Comparison of ENCODE assay signal across 10 mouse cellular contexts in the genomic region with DNA sequence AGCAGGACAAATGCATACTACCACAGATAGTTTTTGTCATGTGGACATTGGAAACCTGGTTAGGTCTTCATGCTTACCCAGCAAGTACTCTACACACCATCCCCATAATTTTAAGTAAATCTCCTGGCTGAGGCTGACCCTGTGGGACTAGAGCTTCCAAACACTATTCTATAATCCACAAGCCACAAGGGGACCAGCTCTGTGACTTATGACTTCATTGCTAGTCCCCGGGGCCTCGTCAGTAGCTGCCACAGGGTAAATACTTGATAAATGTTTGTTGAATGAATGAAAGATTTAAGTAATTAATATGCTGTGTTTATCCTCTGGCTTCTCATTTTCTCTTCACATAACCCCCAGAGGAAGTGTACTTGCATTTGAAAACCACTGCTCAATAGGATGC.
"Had no signal": no experiment of that assay in that cellular context is flagged by ENCODE, and none has a peak within 500 bp of the region (broad histone marks: within the 10 kb centered on the region; RNA-seq: fewer than 3 reads in every experiment).

No protein-coding gene starts in this region.

- H3K9me3 ChIP-seq: limb, embryonic 13.5 days; midbrain, embryonic 15.5 days had no signal

- DNase-seq: kidney, adult 11 months; kidney, postnatal 14 days; left cerebral cortex, postnatal 4 days; lung, adult 18-20 months; right cerebral cortex, adult 18-20 months; right cerebral cortex, postnatal 25 days; thymus, postnatal 4 days had no signal

- H3K4me3 ChIP-seq: limb, embryonic 13.5 days; midbrain, embryonic 15.5 days had no signal

- H3K4me1 ChIP-seq: limb, embryonic 13.5 days had no signal

- H3K27me3 ChIP-seq: midbrain, embryonic 15.5 days had no signal

- H3K27ac ChIP-seq: limb, embryonic 13.5 days; liver, embryonic 14.5 days; midbrain, embryonic 15.5 days had no signal

- H3K9ac ChIP-seq: limb, embryonic 13.5 days; liver, embryonic 14.5 days; midbrain, embryonic 15.5 days had no signal

- H3K36me3 ChIP-seq: limb, embryonic 13.5 days; midbrain, embryonic 15.5 days had no signal

- ATAC-seq: midbrain, embryonic 15.5 days had no signal

- H3K4me2 ChIP-seq: limb, embryonic 13.5 days; midbrain, embryonic 15.5 days had no signal
